Mouse (Mus musculus) olfactory bulb, adult 2 months (tissue): Measurements from ENCODE around the gene Napa.

Experiments used
- CTCF ChIP-seq: fragments of 200-500 bp; IDR thresholded peaks from 2 replicates; pipeline ENCODE4 v1.5.1; 2012; ENCODE audit warnings: low read depth, mild to moderate bottlenecking, low read length, moderate library complexity; ENCODE audit not compliant: insufficient read depth
- POLR2A ChIP-seq: fragments of 200-500 bp; IDR thresholded peaks from 2 replicates; pipeline ENCODE4 v1.6.1; 2012; ENCODE audit warnings: mild to moderate bottlenecking, low read depth, low read length, moderate library complexity; ENCODE audit not compliant: insufficient read depth

GRCm38 (mm10) chr7:16055665-16056064 is 42.6 kb upstream of the Napa start:
- TF ChIP-seq POLR2A, result no peak
- no peak for TF ChIP-seq CTCF
